Mouse (Mus musculus) cerebellum, adult 9-11 months (tissue): ENCODE results near the gene Znrf1.

Experiments
- DNase-seq: peaks from one replicate; pipeline ENCODE4 v3.0.0; 2022

The Znrf1 gene

GRCm38 (mm10) chr8:111604986-111605385, 69.1 kb downstream of the Znrf1 start:
- DNase-seq, result no peak

DNA sequence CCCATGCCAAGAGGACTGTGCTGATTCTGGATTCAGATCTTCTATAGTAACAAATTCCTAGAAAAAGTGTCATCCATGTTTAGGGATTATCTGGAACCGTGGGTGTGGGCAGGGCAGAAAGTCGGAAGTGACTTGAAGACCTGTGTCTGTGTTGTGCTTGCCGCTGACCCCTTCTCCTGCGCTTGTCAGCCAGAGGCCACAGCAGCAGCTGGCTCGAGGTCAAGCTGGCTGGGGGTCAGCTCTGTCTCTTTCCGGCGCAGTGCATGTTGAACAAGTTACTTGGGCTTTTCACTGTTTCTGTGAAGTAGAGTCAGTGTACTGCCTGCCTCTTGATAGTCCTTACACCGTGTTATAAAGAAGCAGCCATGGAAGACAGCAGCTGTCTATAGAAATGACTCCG, 71.1 kb downstream of the Znrf1 start:
- DNase-seq, result no peak

DNA sequence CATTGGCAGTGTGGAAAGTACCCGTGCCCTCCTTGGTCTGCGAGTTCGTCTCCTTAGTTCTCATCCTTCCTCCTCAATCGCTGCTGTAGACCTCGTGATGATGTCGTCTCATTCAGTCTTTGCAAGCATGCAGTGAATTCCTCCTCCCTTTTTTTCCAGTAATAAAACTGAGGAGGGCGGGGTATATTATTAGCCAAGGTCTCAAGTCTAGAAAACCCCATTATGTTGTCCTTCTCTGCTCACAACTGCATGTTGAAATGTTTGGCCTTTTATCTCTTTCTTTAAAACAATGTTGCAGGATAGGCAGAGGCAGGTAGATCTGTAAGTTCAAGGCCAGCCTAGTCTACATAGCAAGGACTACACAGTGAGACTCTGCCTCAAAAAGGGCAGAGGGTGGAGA, 71.5 kb downstream of the Znrf1 start:
- DNase-seq, result no peak

GRCm38 (mm10) chr8:111613181-111613580, 77.3 kb downstream of the Znrf1 start:
- DNase-seq, result no peak

DNA sequence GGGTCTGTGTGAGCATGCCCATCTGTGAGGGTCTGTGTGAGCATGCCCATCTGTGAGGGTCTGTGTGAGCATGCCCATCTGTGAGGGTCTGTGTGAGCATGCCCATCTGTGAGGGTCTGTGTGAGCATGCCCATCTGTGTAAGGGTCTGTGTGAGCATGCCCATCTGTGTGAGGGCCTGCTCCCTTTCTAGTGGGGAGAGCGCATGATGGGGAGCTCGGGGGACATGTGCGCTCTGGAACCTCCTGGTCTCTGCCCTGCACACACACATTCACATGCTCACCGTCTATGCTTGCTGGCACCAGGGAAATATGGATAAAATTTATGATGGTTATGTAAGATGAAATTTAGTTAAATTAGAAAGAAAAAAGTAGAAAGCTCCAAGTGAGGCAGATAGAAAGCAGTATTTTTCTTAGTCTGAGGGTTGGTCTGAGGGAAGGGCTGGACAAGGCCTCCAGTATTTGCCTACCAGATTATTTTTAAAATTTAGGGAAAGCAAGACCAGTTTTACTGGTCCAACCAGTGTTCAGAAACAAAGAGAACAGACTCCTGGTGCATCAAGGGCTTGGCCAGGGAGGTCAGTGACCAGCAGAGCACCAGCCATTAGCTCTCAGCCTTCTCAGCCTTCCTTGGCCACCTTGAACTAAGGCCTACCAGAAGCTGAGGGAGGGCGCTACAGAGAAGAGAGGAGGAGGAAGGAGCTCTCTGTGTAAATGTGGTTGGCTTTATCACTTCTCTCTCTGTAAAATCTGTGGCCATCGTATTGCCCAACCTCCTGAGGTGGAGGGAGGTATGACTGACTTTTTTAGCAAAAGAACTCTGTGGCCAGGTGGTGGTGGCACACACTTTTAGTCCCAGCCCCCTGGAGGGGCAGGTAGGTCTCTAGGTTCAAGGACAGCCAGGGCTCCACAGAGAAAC, 79.1 kb downstream of the Znrf1 start:
- DNase-seq, result no peak

GRCm38 (mm10) chr8:111617812-111618211, 81.9 kb downstream of the Znrf1 start:
- no peak for DNase-seq

DNA sequence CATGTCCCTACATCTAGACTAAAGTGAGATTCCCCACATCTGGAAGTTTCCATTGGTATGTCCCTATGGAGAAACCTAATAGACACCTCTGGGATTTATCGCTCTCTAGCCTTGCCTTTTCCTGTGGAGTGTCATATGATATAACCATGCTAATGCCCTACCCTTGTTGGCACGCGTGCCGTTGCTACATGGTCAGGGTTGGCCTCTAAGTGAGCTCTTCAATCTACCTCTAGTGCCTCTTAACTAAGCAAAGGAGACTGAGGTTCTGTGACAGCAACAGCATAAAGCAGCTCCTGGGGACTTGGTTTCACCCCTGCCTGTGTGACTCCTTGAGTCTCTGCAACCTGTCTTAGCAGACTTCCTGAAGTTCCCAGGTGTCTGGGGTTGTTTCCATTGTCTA, 82.4 kb downstream of the Znrf1 start:
- DNase-seq, result no peak

DNA sequence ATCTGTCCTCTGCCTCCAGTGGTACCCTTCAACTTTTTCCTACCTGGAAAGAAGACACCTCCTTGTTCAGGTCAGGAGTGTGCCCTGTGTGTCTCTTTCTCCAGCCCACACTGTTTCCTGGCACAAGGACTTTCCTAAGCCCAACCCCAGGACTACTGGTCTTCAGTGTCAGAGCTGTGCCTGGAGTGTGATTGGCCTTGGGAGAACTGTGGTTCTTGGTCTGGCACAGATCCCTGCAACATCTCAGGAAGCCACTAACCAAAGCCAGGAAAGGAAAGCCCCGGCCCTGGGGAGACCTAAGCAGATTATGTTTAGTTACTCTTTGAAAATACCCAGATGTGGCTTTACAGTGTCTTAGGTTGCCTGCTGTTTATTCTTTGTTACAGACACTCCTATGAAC, 84.0 kb downstream of the Znrf1 start:
- no peak for DNase-seq

DNA sequence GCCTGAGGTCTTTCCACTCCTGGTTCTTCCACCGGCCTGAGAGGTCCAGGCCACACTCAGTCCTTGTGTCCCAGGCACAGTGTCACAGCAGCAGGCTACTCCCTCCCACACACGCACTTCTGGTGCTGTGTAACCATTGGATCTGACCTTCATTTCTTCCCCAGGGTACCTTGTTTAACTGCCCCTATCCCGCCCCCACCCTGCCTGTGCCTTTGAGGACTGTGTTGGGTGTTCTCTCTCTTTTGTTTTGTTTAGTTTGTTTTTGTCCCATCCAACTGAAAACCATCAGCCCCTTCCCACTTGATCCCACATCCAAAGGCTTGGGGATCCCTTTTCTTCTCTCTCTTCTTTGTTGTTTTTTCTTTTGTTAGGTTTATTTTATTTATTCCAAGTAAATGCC, 86.2 kb downstream of the Znrf1 start:
- DNase-seq, result no peak

DNA sequence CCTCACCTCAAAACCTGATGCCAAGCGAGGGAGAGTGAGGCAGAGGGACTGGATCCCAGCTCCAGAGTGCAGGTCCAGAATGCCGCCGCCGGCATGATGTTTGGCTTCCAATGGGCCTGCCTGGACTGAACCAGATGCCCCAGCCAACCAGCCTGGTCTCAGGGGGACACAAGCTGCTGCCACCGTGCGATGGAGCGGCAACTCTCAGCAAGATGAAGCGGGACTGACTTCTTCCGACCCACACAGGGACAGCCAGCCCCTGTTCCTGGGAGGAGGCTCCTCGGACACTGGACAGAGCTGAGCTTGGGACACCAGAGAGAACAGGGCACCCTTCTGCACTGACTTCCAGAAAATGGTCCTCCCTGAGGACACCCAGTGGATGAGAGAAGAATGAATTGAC, 86.7 kb downstream of the Znrf1 start:
- DNase-seq, result peak; percentile 27

DNA sequence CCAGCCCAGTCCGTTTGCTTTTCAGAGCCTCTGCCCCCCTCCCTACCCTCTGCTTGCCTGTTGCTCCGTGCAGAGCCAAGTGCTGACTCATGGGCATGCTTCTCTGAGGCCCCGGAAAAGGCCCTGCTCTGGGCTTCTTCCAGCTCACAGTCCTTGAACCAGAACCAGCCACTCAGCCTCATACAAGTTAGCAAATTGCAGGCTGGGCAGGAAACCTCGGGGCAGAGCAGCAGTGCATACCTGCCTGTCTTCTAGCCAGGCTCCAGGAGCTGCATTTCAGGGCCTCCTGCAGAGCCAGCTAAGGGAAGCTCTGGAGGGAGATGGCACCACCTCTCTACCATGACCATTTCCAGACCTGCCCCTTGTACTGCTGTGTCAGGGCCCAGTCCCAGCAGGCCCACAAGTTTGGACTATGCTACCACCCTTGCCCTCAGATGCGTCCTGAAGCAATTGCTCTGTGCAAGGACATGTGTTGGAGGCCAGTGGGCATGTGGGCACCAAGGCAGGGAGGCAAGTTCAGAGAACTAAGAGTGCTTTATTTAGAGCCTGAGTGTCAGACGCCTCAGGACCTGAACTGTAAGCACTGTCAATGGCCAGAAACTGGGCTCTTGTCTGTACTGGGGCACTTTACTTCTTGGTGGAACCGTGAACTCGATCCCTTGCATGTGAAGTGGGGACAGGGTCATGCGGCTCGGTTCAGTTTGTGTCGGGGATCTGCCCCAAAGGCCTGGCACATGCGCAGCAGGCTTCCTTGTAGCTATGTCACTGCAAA, 88.4 kb downstream of the Znrf1 start:
- DNase-seq, result peak; percentile 84

- peak; percentile 63 for DNase-seq
Observed at GRCm38 (mm10) chr8:111624853-111625221, 88.9 kb downstream of the Znrf1 start.

DNA sequence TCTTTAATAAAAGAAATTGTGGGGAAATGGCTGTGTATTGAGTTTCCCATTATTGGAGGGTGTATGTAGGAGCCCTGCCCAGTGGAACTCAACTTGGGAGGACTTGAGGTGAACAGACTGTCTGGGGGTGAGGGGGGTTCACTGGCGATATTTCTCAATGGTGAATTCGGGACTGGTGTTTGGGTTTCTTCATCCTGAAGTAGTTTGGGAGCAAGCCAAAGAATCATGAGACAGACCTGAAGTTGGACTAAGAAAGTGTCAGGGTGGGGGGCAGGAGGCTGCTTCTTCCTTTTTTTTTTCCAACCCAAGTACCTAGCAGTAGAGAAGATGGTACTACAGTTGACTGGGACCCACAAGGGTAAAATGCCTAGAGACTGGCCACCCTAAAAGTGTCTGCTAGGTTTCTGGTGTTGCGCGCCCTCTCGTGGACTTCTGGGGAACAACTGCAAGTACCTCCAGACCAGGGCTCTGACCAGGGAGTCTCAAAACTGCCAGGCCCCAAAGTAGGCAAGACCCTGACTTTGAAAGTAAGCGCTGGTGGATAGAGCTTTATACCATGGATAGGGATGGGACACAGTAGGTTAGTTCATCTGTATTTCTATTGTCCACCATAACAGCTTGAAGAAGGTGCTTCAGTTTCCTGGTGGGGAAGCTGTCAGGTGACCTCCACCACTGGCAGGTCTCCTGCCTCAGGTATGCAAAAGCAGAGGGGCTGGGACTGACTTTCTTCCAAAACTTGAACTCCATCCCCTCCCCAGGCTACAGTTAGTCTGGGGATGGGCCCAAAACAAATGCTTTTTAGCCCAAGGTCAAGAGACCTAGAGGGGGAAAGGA, 90.0 kb downstream of the Znrf1 start:
- DNase-seq, result peak; percentile 77

- peak; percentile 44 for DNase-seq
Observed at GRCm38 (mm10) chr8:111626528-111626820, 90.6 kb downstream of the Znrf1 start.

GRCm38 (mm10) chr8:111626933-111627332, 91.0 kb downstream of the Znrf1 start:
- peak; percentile 50 for DNase-seq

DNA sequence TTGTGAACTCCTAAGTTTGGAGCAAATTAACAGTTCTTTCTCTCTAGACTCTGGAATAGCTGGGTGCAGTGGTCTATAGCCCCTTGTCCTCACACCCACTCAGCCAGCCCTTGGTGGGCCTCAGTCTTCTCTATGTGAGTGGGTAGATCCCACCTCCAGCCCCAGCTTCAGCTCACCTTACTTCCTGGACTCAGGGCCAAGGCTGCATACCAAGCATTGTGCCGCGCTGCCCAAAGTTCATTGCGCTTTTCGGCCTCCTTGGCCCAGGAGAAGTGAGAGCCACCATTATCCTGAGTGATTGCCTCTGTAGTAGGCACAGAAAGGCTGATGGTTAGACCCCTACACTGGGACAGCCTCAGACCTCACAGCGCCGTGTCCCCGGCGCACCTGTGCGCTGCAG, 92.0 kb downstream of the Znrf1 start:
- DNase-seq, result no peak

DNA sequence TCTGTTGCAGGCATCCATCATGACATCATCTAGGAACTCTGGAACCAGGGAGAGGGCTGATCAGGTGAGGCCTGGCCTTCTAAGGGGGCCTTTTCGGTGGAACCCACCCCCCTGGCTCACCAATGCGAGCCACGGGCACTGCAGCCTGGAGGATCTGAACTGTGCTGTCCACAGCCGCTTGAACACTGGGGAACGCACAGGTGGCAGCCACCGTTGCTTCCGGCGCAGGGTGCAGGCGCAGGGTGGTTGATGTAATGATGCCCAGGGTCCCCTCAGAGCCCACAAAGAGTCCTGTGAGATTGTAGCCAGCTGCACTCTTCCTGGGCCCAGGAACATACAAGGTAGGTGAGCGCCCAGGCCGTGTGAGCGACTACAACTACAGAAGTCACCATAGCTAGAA, 92.5 kb downstream of the Znrf1 start:
- DNase-seq, result no peak

DNA sequence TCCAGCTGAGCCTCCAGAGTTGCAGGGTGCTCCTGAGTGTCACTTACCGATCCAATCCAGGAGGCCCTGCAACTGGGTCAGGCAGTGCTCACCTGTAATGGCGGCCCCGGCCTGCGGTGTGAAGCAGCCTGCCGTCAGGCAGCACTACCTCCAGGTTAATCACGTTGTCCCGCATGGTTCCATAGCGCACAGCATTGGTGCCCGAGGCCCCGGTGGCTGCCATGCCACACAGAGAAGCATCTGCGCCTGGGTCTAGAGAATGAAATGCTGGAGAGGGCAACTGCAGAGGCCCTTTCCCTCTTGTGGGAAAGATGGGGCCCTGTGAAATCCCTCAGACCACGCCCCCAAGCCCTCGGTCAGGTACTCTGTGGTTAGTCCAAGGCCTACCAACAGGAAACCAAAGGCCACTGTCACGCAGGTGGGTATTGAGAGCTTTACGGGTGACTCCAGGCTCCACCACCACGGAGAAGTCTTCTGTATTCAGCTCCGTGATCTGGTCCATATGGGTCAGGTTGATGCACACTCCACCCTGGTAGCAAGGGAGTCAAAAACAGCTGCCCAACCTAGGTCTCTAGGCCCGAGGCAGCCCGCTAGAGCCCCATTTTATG, 93.1 kb downstream of the Znrf1 start:
- peak; percentile 36 for DNase-seq

DNA sequence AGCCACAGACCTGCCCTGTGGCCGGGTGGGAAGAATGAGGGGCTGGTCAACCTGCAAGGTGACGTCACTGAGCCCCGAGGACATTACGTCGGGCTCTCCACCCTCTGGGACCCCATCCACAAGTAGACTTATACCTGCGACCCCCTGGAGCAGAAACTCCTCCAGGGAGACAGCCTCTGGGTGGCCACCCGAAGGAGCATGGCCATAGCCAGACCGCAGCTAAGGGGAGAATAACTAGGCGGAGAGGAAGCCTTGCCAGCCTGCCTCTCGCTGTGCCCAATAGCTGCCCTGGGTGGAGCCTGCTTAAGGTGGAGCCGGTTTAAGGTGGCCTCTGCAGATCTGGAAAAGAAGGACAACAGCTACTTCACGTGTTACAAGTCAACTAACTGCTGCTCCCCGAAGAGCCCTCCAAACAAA, 94.2 kb downstream of the Znrf1 start, which contains the start of gene Ldhd:
Gene Ldhd (minus strand): TSS at position 270 of the 417 bp plus-strand sequence.
- DNase-seq, result peak; percentile 82

GRCm38 (mm10) chr8:111631589-111631988, 95.7 kb downstream of the Znrf1 start:
- no peak for DNase-seq

DNA sequence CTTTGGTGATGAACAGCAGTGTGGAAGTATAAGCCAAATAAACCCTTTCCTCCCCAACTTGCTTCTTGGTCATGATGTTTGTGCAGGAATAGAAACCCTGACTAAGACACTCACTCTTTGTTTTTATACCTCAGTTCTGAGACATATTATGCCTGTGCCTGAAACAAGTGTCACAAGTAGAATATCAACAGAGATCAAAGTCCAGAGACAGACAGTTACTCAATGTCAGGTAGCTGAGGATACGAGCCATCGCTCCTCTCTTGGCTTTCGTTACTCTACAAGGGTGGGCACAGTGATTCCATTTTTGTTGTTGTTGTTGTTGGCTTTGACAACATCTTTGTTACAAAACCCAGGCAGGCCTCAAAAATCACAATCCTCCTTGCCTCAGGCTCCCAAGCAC, 97.1 kb downstream of the Znrf1 start:
- DNase-seq, result no peak

DNA sequence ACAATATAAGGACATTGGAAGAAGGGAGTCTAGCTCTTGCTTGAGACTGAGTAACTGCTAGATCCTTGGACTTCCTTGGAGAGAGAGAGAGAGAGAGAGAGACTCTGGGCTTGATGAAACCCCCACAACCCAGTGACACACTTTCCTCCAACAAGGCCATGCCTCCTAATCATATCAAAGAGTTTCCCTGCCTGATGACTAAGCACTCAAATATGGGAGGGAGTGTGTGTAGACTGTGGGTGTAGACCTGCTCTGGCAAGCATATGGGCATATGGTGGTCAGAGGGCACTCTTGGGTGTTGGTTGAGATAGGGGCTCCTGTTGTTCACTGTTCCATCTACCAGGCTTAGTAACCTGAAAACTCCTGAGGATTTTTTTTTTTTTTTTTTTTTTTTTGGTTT, 102.2 kb downstream of the Znrf1 start:
- DNase-seq, result no peak

- DNase-seq, result no peak
Observed at GRCm38 (mm10) chr8:111641064-111641463, 105.2 kb downstream of the Znrf1 start.
